Mouse (Mus musculus): ENCODE measurements around the gene Fut8. TPM values are rescaled to one million over a fixed set of nuclear protein-coding genes. Genes with fewer than 3 reads are reported as not detected.

Gene Fut8
- polyA plus RNA-seq, 1 experiment: 10.9 TPM

DNA sequence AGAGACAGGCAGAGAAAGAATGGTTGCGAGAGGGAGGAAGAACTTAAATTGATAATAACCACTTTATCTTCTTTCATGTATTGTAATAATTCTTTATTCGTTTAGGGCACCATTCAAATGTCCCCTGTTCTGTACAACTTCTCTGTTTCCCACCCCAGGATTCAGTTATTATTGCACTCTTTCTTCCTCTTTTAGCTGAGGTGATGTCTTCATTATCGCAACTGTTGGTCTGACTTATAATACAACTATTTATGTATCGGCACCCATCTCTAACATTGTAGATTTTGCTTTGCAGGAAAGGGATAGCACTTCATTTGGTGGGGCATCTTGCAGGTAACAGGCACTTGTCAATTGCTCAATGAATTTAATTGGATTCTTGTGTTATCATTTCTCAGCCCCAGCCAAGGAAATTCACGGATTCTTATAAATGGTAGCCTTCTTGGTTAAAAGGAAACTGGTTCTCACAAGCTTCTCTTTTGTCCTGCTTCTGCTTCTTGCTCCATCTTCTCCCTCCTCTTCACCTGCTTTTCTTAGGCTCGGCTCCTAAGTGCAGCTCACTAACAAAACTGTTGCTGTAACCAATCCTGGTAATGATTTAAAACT, 15.6 kb upstream of the Fut8 start:
- TF ChIP-seq POLR2A (IDR thresholded peaks at IDR 0.05; ENCODE audit: low read depth, low read length) (no peak), CTCF (IDR thresholded peaks at IDR 0.05; ENCODE audit: extremely low read depth, insufficient read length, insufficient replicate concordance, low read depth, low read length) (no peak)
- no peak overlapping the region for H3K27ac ChIP-seq (ENCODE audit: insufficient read depth, low read depth, low read length)
- H3K36me3 ChIP-seq (ENCODE audit: control insufficient read depth, insufficient read depth, low read length): no peaks in the 10 kb centered on the region
- 83% methylated on average over 6 of the region's 6 CpGs for WGBS
- no peak overlapping the region for H3K4me3 ChIP-seq (ENCODE audit: low read depth, low read length)
- peaks cover 2% of the 10 kb centered on the region; the same call in 1 of the 2 replicates for H3K4me1 ChIP-seq (ENCODE audit: control insufficient read depth, insufficient read depth, insufficient read length, low read length)
- no peaks in the 10 kb centered on the region; the same call in 1 of the 2 replicates for H3K27me3 ChIP-seq (ENCODE audit: control insufficient read depth, insufficient read depth, low read length)

DNA sequence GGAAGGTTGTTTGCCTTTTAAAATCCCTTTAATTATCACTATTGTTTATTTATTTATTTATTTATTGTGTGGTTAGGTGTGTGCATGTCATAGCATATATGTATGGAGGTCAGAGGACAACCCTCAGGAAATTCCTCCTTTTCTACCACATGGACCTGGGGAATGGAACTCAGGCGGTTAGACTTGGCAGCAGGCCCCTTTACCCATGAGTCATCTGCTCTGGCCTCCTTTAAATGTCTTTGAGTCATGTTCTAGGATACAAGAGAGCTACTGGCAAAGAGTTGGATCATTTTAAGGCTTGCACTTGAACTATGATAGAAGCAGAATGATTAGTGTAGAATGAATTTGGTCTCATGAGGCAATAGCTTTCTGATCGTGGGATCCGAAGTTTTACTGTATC, 14.3 kb upstream of the Fut8 start:
- H3K27ac ChIP-seq (ENCODE audit: insufficient read depth, low read depth, low read length): no peak overlapping the region
- TF ChIP-seq CTCF (IDR thresholded peaks at IDR 0.05; ENCODE audit: extremely low read depth, insufficient read length, insufficient replicate concordance, low read depth, low read length): no peak
- no peak for TF ChIP-seq POLR2A (IDR thresholded peaks at IDR 0.05; ENCODE audit: low read depth, low read length)
- no peaks in the 10 kb centered on the region for H3K36me3 ChIP-seq (ENCODE audit: control insufficient read depth, insufficient read depth, low read length)
- H3K27me3 ChIP-seq (ENCODE audit: control insufficient read depth, insufficient read depth, low read length): no peaks in the 10 kb centered on the region; the same call in 1 of the 2 replicates
- no peak overlapping the region for H3K4me3 ChIP-seq (ENCODE audit: low read depth, low read length)
- WGBS: 72% methylated on average over 3 of the region's 3 CpGs
- H3K4me1 ChIP-seq (ENCODE audit: control insufficient read depth, insufficient read depth, insufficient read length, low read length): peaks cover 2% of the 10 kb centered on the region; the same call in 1 of the 2 replicates

DNA sequence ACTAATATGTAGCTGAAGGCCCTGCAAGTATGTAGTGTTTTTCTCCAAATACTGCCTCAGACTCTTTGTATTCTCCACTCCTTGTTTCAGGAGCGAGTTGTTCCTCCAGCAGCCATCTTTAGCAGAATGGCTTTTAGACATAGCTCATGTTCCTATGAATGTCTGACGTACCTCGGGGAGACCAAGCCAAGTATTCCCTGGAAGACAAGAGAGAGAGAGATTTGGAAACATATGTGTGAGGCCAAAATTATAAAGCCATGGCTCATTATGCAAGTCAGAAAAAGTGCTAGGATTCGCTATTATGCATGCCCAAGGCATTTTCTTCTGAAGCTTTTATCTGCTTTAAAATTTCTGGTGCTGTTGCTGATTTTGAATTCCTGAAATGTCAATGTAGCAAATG, 13.8 kb upstream of the Fut8 start:
- Histone ChIP-seq H3K4me1 (ENCODE audit: control insufficient read depth, insufficient read depth, insufficient read length, low read length) (peaks cover 2% of the 10 kb centered on the region; the same call in 1 of the 2 replicates), H3K27me3 (ENCODE audit: control insufficient read depth, insufficient read depth, low read length) (no peaks in the 10 kb centered on the region; the same call in 1 of the 2 replicates), H3K27ac (ENCODE audit: insufficient read depth, low read depth, low read length) (no peak overlapping the region), H3K4me3 (ENCODE audit: low read depth, low read length) (no peak overlapping the region), H3K36me3 (ENCODE audit: control insufficient read depth, insufficient read depth, low read length) (no peaks in the 10 kb centered on the region)
- TF ChIP-seq POLR2A (IDR thresholded peaks at IDR 0.05; ENCODE audit: low read depth, low read length) (no peak), CTCF (IDR thresholded peaks at IDR 0.05; ENCODE audit: extremely low read depth, insufficient read length, insufficient replicate concordance, low read depth, low read length) (no peak)
- 94% methylated on average over 4 of the region's 4 CpGs for WGBS

DNA sequence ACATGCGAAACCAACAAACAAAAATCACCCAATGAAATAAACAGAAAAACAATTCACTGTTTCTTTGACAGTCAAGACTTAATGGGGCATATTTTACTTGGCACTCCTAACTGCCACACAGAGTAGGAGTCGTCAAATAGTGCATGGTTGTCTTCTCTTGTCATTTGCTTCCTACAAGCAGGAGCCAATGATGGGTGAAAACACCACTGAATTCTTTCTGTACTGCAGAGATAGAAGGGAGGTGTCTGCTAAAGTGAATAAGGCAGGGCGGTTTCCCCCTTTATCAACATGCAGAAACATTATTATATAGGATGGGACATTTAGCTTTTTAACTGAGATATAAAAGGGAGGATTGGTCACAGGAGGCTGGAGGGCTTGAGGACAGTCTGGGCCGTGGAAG, 13.0 kb upstream of the Fut8 start:
- Histone ChIP-seq H3K27ac (ENCODE audit: insufficient read depth, low read depth, low read length) (no peak overlapping the region), H3K36me3 (ENCODE audit: control insufficient read depth, insufficient read depth, low read length) (no peaks in the 10 kb centered on the region), H3K4me3 (ENCODE audit: low read depth, low read length) (no peak overlapping the region), H3K27me3 (ENCODE audit: control insufficient read depth, insufficient read depth, low read length) (no peaks in the 10 kb centered on the region; the same call in 1 of the 2 replicates), H3K4me1 (ENCODE audit: control insufficient read depth, insufficient read depth, insufficient read length, low read length) (peaks cover 2% of the 10 kb centered on the region; the same call in 1 of the 2 replicates)
- 82% methylated on average over 4 of the region's 4 CpGs for WGBS
- TF ChIP-seq CTCF (IDR thresholded peaks at IDR 0.05; ENCODE audit: extremely low read depth, insufficient read length, insufficient replicate concordance, low read depth, low read length) (no peak), POLR2A (IDR thresholded peaks at IDR 0.05; ENCODE audit: low read depth, low read length) (no peak)

DNA sequence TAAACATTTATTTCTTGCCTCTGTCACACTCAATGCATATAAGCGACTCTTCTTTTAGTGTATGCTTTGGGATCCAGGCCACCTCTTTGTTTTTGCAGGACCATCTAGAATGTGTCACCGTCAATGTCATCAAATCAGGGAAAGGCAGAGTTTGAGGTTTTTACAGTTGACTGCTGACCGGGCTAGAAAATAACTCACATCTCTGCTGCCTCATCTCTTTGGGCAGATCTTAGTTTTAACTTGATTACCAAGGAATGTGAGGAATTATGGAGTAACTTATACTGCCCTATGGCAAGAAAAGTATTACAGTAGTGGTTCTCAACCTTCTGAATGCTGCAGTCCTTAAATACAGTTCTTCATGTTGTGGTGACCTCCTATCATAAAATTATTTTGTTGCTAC, 12.2 kb upstream of the Fut8 start:
- no peak overlapping the region for H3K27ac ChIP-seq (ENCODE audit: insufficient read depth, low read depth, low read length)
- H3K4me3 ChIP-seq (ENCODE audit: low read depth, low read length): no peak overlapping the region
- no peaks in the 10 kb centered on the region for H3K36me3 ChIP-seq (ENCODE audit: control insufficient read depth, insufficient read depth, low read length)
- 90% methylated on average over 3 of the region's 3 CpGs for WGBS
- no peaks in the 10 kb centered on the region; the same call in 1 of the 2 replicates for H3K27me3 ChIP-seq (ENCODE audit: control insufficient read depth, insufficient read depth, low read length)
- no peaks in the 10 kb centered on the region for H3K4me1 ChIP-seq (ENCODE audit: control insufficient read depth, insufficient read depth, insufficient read length, low read length)
- TF ChIP-seq POLR2A (IDR thresholded peaks at IDR 0.05; ENCODE audit: low read depth, low read length) (no peak), CTCF (IDR thresholded peaks at IDR 0.05; ENCODE audit: extremely low read depth, insufficient read length, insufficient replicate concordance, low read depth, low read length) (no peak)

DNA sequence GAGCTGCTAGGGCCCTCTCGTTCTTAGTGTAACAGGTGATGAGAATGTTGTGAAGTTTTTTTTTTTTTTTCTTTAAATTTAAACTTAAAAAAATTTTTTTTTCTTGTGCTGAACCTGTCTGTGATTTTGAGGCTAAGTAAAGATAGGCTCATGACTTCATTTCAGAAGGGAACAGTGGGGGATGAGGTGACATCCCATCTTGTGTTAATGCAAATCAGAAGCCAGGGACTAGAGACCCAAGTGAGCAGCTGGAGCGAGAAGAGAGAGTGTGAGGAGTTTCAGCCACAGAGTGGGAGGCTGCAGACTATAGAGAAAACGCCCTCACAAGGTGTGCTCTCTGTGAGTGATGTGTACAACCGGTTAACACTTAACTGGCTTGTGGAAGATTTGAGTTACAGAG, 2.0 kb upstream of the Fut8 start:
- Histone ChIP-seq H3K27me3 (ENCODE audit: control insufficient read depth, insufficient read depth, low read length) (no peaks in the 10 kb centered on the region), H3K27ac (ENCODE audit: insufficient read depth, low read depth, low read length) (no peak overlapping the region), H3K36me3 (ENCODE audit: control insufficient read depth, insufficient read depth, low read length) (no peaks in the 10 kb centered on the region), H3K4me3 (ENCODE audit: low read depth, low read length) (no peak overlapping the region), H3K4me1 (ENCODE audit: control insufficient read depth, insufficient read depth, insufficient read length, low read length) (no peaks in the 10 kb centered on the region)
- WGBS: 88% methylated on average over 4 of the region's 4 CpGs
- TF ChIP-seq CTCF (IDR thresholded peaks at IDR 0.05; ENCODE audit: extremely low read depth, insufficient read length, insufficient replicate concordance, low read depth, low read length) (no peak), POLR2A (IDR thresholded peaks at IDR 0.05; ENCODE audit: low read depth, low read length) (no peak)

DNA sequence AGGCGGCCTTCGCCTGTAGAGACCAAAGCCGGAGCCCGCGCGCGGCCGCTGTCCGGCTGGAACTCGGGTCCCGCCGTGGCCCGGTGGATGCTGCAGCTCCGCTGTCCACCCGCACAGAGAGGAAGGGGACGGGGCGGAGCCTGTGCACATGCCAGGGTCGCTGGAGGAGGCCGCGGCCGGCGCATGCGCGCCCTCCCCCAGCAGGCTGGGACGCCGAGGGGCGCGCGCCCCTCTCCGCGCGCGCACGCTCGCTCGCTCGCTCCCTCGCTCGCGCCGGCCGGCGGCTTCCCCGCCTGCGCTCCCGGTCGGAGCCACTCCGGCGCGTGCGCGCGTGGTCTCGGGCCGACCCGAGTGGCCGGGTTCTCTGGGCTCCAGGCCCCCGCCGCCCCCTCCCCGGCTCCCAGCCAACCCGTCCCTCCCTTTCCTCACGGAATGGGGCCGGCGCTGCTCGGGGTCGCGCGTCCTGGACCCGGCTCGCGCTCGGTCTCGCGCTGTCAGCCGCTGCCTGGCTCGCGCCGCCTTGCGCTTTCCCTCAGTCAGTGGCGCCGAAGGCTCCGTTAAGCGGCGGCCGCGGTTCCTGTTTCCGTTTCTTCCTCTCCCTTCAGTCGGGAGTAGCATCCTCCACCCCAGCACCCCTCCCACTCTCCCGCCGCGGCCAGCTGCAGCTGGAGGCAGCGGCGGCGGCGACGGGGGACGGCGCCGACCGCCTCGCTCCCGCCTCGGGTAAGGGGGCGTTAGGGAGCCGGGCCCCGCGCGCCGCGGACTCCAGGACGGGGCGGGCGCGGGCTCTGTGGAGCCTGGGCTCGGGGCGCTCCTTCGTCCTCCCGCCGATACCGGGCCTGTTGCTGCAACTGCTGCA, 835 bp downstream of the Fut8 start:
- under 1% methylated on average over 120 of the region's 120 CpGs for WGBS
- TF ChIP-seq CTCF (IDR thresholded peaks at IDR 0.05; ENCODE audit: extremely low read depth, insufficient read length, insufficient replicate concordance, low read depth, low read length) (peak; percentile 20; the same call in 1 of the 2 replicates), POLR2A (IDR thresholded peaks at IDR 0.05; ENCODE audit: low read depth, low read length) (peak; percentile 76)
- H3K4me3 ChIP-seq (ENCODE audit: low read depth, low read length): peak overlapping the region; percentile 91

More for the DNA sequence above, 835 bp downstream of the Fut8 start:
- Histone ChIP-seq H3K36me3 (ENCODE audit: control insufficient read depth, insufficient read depth, low read length) (no peaks in the 10 kb centered on the region), H3K27ac (ENCODE audit: insufficient read depth, low read depth, low read length) (peak overlapping the region; percentile 86), H3K27me3 (ENCODE audit: control insufficient read depth, insufficient read depth, low read length) (no peaks in the 10 kb centered on the region), H3K4me1 (ENCODE audit: control insufficient read depth, insufficient read depth, insufficient read length, low read length) (no peaks in the 10 kb centered on the region; the same call in 1 of the 2 replicates)

All from small intestine, adult 2 months (tissue).